Mouse (Mus musculus) C2C12 (cell line): ENCODE results near the gene Syf2.

ENCODE experiments used
- CEBPB ChIP-seq: IDR thresholded peaks from one replicate; pipeline ENCODE4 v1.6.1; 2011; ENCODE audit warnings: low read depth, mild to moderate bottlenecking, control low read depth, moderate library complexity
- CTCF ChIP-seq: IDR thresholded peaks from one replicate; pipeline ENCODE4 v1.5.1; 2011; ENCODE audit not compliant: control insufficient read depth, insufficient read depth, insufficient read length
- FOSL1 ChIP-seq: IDR thresholded peaks from one replicate; pipeline ENCODE4 v1.8.0; 2011; ENCODE audit warnings: mild to moderate bottlenecking, low read length; ENCODE audit not compliant: poor library complexity, insufficient read depth, severe bottlenecking
- MYOD1 ChIP-seq: IDR thresholded peaks from one replicate; pipeline ENCODE4 v1.6.1; 2011; ENCODE audit warnings: low read depth; ENCODE audit not compliant: control insufficient read depth, insufficient read length
- USF1 ChIP-seq: IDR thresholded peaks from one replicate; pipeline ENCODE4 v1.6.1; 2011; ENCODE audit warnings: low read depth, mild to moderate bottlenecking, control low read depth, moderate library complexity

- no peak for TF ChIP-seq CTCF
- TF ChIP-seq CEBPB: no peak
- no peak for TF ChIP-seq USF1
- TF ChIP-seq FOSL1: no peak
- peak; percentile 2 for TF ChIP-seq MYOD1
Measured at GRCm38 (mm10) chr4:134985626-134986335, 55.1 kb downstream of the Syf2 start.
